Mouse (Mus musculus) lung, postnatal 0 days (tissue): ENCODE results near the gene Chic2. TPM values are rescaled to one million over a fixed set of nuclear protein-coding genes. Genes with fewer than 3 reads are reported as not detected.

ENCODE experiments used
- ATAC-seq: fragments of 200-750 bp; cut with Nextera tagmentation; 2 replicates; pipeline ENCODE4 v1.8.0; 2017; ENCODE audit warnings: moderate library complexity
- DNase-seq: peaks from one replicate; pipeline ENCODE4 v3.0.0-alpha.2; 2016; ENCODE audit warnings: low spot score
- H3K27ac ChIP-seq: fragments of 300-500 bp; sonication (generic); 2 replicates; pipeline ENCODE4 v1.5.1; 2014; ENCODE audit warnings: antibody characterized with exemption, mild to moderate bottlenecking, low read length, mixed read lengths
- H3K27me3 ChIP-seq: fragments of 300-500 bp; sonication (generic); replicated peaks from 2 replicates; pipeline ENCODE4 v1.6.1; 2014; ENCODE audit warnings: low read length, mixed read lengths; ENCODE audit not compliant: insufficient read depth
- H3K36me3 ChIP-seq: fragments of 300-500 bp; sonication (generic); 2 replicates; pipeline ENCODE4 v1.6.1; 2014; ENCODE audit warnings: low read length, mixed read lengths; ENCODE audit not compliant: insufficient read depth
- H3K4me1 ChIP-seq: fragments of 300-500 bp; sonication (generic); 2 replicates; pipeline ENCODE4 v1.6.1; 2014; ENCODE audit warnings: antibody characterized with exemption, low read depth, low read length, mixed read lengths; ENCODE audit not compliant: insufficient read depth
- H3K4me2 ChIP-seq: fragments of 300-500 bp; sonication (generic); replicated peaks from 2 replicates; pipeline ENCODE4 v1.6.1; 2014; ENCODE audit warnings: low read depth, mild to moderate bottlenecking, low read length, moderate library complexity, mixed read lengths
- H3K4me3 ChIP-seq: fragments of 300-500 bp; sonication (generic); 2 replicates; pipeline ENCODE4 v1.5.1; 2014; ENCODE audit warnings: low read depth, low read length
- H3K9ac ChIP-seq: fragments of 300-500 bp; sonication (generic); replicated peaks from 2 replicates; pipeline ENCODE4 v1.6.1; 2014; ENCODE audit warnings: low read depth, mild to moderate bottlenecking
- H3K9me3 ChIP-seq: fragments of 300-500 bp; sonication (generic); 2 replicates; pipeline ENCODE4 v1.6.1; 2016; ENCODE audit warnings: low read length, mixed read lengths
- CTCF ChIP-seq: IDR thresholded peaks from 2 replicates; pipeline ENCODE4 v1.5.1; 2016; ENCODE audit warnings: antibody characterized with exemption, mild to moderate bottlenecking
- EP300 ChIP-seq: IDR thresholded peaks from 2 replicates; pipeline ENCODE4 v1.6.1; 2016; ENCODE audit warnings: antibody characterized with exemption, mild to moderate bottlenecking, control low read depth
- WGBS: fragments of 180-500 bp; shearing (Covaris S2); extraction: QIAGEN DNeasy Blood & Tissue Kit; methylation state at CpG from one replicate; pipeline ENCODE4 v1.1.7; 2014; 5-methylcytosine and 5-hydroxymethylcytosine counted together
- polyA plus RNA-seq: library from polyadenylated mRNA; unstranded; fragments of >200 nt; fragmentation: Nextera tagmentation; extraction: Ambion mirVana; gene quantifications from 2 replicates; pipeline ENCODE4 v1.2.1, GENCODE M21; 2015

The Chic2 gene
- polyA plus RNA-seq, 1 experiment from 2014 or later: 56.9 TPM

DNA sequence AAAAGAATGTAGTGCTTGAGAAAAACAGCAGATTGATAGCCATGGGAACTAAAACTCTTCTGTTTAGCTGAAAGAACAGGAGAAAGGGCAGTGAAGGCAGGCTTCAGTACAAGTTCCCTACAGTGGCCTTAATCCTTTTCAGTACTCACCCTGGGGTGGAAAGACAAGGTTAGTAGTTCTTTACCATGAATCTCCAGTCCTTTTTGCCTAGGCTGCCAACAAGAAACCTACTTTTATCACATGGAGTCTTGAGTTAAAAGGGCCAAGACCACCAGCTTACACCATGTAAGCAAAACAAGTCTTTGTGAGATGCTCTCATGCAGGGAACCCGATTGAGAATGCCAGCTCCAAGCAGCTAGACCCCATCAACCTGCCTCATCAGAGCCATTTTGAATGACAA is 29.8 kb downstream of the Chic2 start:
- no peaks in the 10 kb centered on the region for H3K27me3 ChIP-seq
- WGBS: 78% methylated on average over 1 of the region's 1 CpGs
- H3K9ac ChIP-seq: no peak overlapping the region
- no peaks in the 10 kb centered on the region for H3K9me3 ChIP-seq
- TF ChIP-seq CTCF (no peak), EP300 (no peak)
- H3K36me3 ChIP-seq: no peaks in the 10 kb centered on the region
- ATAC-seq: no peak
- H3K4me2 ChIP-seq: no peak overlapping the region
- H3K4me3 ChIP-seq: no peak overlapping the region
- no peak overlapping the region for H3K27ac ChIP-seq
- DNase-seq: no peak
- H3K4me1 ChIP-seq: no peaks in the 10 kb centered on the region

DNA sequence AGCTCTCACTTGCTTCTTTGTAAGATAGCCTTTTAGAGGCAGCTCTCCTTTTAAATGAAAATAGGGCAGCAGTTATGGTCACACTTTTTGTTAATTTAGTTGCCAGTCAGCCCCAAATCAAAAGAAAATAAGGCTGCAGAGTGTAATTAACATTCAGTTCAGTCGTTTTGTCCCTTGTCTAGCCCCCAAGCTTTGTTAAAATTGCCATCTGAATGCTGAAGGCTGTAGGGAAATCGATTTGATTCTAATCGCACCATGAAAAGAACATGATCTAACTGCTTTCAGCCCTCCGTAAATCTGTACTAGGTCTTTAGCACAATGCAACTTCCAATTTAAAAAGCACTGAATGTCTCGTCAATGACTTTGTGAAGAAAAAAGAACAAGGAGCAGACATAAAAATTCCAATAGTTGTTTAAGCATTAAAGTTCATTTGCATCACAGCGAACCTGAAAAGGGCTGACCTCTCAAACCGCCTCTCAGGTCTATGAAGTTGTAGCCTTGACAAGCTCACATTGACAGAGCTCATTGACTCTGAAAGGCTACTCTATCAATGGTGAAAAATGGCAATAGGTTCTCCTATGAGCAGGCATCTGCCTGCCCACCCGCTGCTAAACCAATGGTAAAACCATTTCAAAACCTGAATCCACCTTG is 31.7 kb downstream of the Chic2 start:
- Histone ChIP-seq H3K4me1 (no peaks in the 10 kb centered on the region), H3K27me3 (no peaks in the 10 kb centered on the region), H3K36me3 (no peaks in the 10 kb centered on the region), H3K9me3 (no peaks in the 10 kb centered on the region), H3K27ac (no peak overlapping the region), H3K9ac (no peak overlapping the region), H3K4me3 (no peak overlapping the region), H3K4me2 (no peak overlapping the region)
- no peak for DNase-seq
- TF ChIP-seq EP300 (no peak), CTCF (no peak)
- 89% methylated on average over 8 of the region's 8 CpGs for WGBS
- ATAC-seq: no peak

DNA sequence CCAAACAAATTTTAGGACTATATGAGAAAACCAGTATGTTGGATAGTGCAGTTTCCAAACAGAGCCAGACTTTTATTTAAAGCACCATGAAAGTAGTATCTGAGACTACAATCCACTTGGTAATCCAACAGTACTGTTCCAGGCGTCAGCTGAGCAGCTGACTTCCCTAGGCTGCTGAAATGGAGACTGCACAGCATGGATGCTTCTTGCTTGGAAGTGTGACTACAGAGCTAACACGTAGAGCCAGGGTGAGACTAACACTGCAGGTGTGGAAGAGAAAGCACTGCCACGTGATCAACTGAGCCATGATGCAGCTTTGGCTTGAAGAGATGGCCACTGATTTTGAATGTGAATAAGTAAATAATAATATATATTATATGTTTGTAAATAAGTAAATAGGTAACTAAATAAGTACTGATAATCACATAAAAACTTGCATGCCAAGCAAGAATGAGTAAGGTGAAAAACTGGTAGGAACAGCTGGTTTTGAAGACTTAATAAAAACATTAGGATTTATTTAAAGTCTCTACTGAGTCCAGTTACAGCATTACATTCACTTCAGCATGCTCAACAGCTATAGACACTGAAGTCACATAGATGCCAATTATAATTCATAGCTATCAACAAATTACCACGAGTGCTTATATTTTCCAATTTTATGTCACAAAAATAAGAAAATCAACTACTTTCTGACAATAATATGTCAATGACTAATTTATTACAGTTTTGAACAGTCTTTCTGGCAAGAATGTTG is 32.4 kb downstream of the Chic2 start:
- no peak overlapping the region for H3K4me2 ChIP-seq
- H3K36me3 ChIP-seq: no peaks in the 10 kb centered on the region
- H3K4me1 ChIP-seq: no peaks in the 10 kb centered on the region
- no peak for ATAC-seq
- 75% methylated on average over 4 of the region's 4 CpGs for WGBS
- no peak for DNase-seq
- no peak overlapping the region for H3K4me3 ChIP-seq
- H3K9ac ChIP-seq: no peak overlapping the region
- no peak overlapping the region for H3K27ac ChIP-seq
- no peaks in the 10 kb centered on the region for H3K27me3 ChIP-seq
- no peaks in the 10 kb centered on the region for H3K9me3 ChIP-seq
- TF ChIP-seq EP300 (no peak), CTCF (no peak)

DNA sequence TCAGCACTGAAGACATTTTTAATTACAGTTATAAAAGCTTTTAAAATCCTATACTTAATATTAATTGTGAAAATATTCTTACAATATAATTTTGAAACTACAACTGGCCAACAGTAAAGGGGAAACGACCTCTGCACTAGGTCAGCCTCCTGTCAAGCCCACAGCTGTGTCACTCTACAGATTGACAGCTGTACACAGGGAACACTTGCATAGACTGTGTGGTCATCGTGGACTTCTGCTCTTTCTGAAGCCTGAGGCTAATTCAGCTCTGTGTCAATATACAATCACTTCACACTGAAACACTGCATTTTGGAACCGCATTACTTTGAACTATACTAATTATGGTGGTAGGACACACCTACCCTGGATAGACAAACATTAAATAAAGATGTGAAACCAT is 39.8 kb downstream of the Chic2 start:
- no peaks in the 10 kb centered on the region for H3K9me3 ChIP-seq
- H3K9ac ChIP-seq: no peak overlapping the region
- no peaks in the 10 kb centered on the region for H3K27me3 ChIP-seq
- no peaks in the 10 kb centered on the region for H3K4me1 ChIP-seq
- TF ChIP-seq EP300 (no peak), CTCF (no peak)
- H3K4me2 ChIP-seq: no peak overlapping the region
- DNase-seq (no peak), ATAC-seq (no peak)
- H3K27ac ChIP-seq: no peak overlapping the region
- 74% methylated on average over 3 of the region's 3 CpGs for WGBS
- H3K36me3 ChIP-seq: no peaks in the 10 kb centered on the region
- H3K4me3 ChIP-seq: no peak overlapping the region

DNA sequence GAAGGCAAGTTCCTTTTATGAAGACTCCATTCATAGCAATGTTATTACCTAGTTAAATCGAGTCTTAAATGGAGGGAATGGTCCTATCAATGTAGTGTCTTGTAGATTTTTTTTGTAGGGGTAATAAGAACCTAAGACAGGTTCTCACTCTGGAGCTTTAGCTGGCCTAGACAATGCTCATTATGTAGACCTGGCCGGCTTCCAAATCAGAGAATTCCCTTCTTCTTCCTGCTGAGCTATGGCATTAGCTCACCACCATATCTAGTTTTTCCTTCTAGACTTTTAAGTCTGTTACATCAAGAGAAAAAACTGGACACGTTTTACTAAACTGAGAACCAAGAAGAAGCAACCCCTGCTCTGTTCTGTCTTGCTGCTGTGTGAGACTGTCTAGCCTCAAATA is 42.5 kb downstream of the Chic2 start:
- Histone ChIP-seq H3K4me2 (no peak overlapping the region), H3K9me3 (no peaks in the 10 kb centered on the region), H3K4me1 (no peaks in the 10 kb centered on the region), H3K9ac (no peak overlapping the region), H3K4me3 (no peak overlapping the region), H3K36me3 (0 out of 2 replicates have a peak, but pooled peaks cover 2% of the 10 kb centered on the region), H3K27me3 (no peaks in the 10 kb centered on the region), H3K27ac (no peak overlapping the region)
- TF ChIP-seq CTCF: no peak
- no peak for TF ChIP-seq EP300
- WGBS: 79% methylated on average over 3 of the region's 3 CpGs
- ATAC-seq: no peak
- DNase-seq: no peak

DNA sequence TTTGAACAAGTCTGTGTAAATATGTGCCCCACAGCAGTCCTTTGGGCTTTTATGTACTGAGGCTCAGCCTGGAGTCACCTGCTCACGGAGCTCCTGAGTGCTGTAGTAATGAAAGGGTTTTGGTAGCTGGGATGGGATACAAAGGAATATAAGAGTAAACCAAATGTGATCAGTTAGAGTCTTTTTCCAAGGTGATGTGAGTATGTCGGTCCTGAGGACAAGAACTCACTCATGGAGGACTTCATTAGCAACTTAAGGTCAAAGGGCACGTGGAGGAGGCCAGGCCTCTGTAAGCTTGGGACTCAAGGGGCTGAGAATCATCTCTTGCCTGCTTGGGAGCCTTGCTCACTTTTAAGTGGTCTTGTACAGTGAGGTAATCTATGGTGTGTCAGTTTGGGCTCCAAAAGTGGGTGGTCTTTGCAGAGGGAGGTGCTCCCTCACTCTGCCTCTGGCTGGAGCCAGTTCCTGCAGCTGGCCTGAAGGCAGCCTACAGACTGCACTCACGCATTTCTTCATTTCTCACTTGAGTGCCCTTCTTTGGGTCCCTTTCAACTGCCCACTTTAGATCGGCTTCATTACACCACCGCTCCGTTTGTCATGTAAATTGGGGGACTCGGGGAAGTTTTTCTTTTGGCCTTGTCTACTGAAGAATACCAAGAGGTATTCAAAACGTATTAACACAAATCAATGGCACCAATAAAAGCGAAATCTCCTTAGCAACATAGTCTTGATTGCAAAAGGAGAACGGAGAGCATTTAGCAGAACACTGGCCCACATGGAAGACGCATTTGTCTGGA is 45.7 kb downstream of the Chic2 start:
- WGBS: 81% methylated on average over 12 of the region's 12 CpGs
- Histone ChIP-seq H3K27me3 (no peaks in the 10 kb centered on the region), H3K4me2 (no peak overlapping the region), H3K4me3 (no peak overlapping the region), H3K36me3 (0 out of 2 replicates have a peak, but pooled peaks cover 7% of the 10 kb centered on the region), H3K27ac (no peak overlapping the region), H3K4me1 (no peaks in the 10 kb centered on the region), H3K9ac (no peak overlapping the region), H3K9me3 (no peaks in the 10 kb centered on the region)
- DNase-seq (no peak), ATAC-seq (0 out of 2 replicates have a peak, but pooled peaks have one; percentile 17)
- TF ChIP-seq EP300 (no peak), CTCF (no peak)
